Mouse (Mus musculus) heart, adult 2 months (tissue): Measurements from ENCODE around the gene Cd300a.

ENCODE experiments used
- CTCF ChIP-seq: fragments of 200-600 bp; IDR thresholded peaks from 2 replicates; pipeline ENCODE4 v1.8.1; 2022; ENCODE audit warnings: antibody characterized with exemption, mild to moderate bottlenecking, moderate library complexity
- POLR2A ChIP-seq: fragments of 200-500 bp; IDR thresholded peaks from 2 replicates; pipeline ENCODE4 v1.6.1; 2011; ENCODE audit warnings: mild to moderate bottlenecking, low read depth, low read length, control low read depth; ENCODE audit not compliant: insufficient read depth

DNA sequence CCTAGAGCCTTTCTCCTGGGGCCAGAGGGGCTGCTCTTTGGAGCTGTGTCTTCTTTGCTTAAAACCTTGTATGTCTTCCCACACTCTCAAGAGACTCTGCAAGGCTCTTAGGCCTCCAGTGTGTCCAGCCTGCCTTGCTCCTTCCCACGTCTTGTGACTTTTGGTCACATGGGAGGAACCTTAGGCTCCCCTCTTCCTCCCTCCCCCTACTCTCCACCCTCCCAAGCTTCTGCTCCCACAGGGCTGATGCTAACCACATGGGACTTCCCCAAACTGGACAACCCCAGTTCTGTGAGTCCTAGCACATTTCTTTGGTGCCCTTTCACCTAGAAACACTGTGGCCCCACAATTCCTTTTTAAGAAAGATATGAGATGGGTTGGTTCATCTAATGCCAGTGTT, 8.2 kb downstream of the Cd300a start:
- peak; percentile 39; the same call in 1 of the 2 replicates for TF ChIP-seq POLR2A
- TF ChIP-seq CTCF, result no peak
